Mouse (Mus musculus) gastrocnemius, adult 2 months (tissue): ENCODE results near the gene Slc34a3. TPM values are rescaled to one million over a fixed set of nuclear protein-coding genes. Genes with fewer than 3 reads are reported as not detected.
"Not testable (repeated sequence)": the region's sequence is repeated elsewhere in the genome, so short reads cannot be mapped to it uniquely, and the experiment has no call there.

Experiments
- DNase-seq: peaks from one replicate; pipeline ENCODE4 v3.0.0; 2022
- H3K27ac ChIP-seq: fragments of 200-600 bp; 2 replicates; pipeline ENCODE4 v1.8.1; 2022; ENCODE audit warnings: mild to moderate bottlenecking
- H3K4me3 ChIP-seq: fragments of 200-600 bp; 2 replicates; pipeline ENCODE4 v1.8.1; 2022; ENCODE audit warnings: mild to moderate bottlenecking, moderate library complexity
- CTCF ChIP-seq: fragments of 200-600 bp; IDR thresholded peaks from 2 replicates; pipeline ENCODE4 v1.8.1; 2022; ENCODE audit warnings: antibody characterized with exemption, mild to moderate bottlenecking, moderate library complexity
- intact Hi-C: fragments of 180-260 bp; cut with DNase I; formaldehyde crosslinking; loops from one replicate; pipeline ENCODE4 v1.15.1; 2025
- total RNA-seq, 2 experiments: library from RNA; stranded (reverse); gene quantifications; 2 replicates each; pipeline ENCODE4 v1.2.3; 2021

The Slc34a3 gene
- total RNA-seq, 2 experiments from 2014 or later: not detected

DNA sequence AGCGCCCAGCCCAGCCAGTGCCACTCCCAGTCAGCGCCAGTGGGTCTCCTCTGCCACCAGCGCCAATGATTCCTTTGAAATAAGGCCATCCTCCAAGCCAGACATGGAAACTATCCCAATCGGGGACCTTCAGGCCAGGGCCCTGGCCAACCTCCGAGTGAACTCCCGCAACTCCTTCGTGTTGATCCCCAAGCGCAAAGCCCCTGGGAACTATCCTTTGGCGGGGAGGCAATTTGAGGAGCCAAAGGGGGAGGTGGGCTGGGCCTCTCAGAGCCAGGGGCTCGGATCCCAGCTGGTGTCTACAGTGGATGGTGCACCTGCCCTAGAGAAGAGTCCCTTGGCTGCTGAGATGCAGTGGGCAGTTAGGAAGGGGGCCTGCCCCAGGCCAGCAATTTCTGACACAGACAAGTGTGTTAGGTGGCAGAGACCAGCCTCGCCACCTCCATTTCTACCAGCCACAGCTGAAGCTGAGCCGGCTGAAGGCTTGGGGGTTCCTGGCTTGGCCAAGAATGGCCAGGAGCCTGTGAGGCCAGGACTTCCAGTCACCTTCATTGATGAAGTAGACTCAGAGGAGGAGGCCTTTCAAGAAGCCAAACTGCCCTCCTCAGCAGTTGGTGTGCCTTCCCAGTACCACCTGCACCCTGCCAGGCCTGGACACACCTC is 29.6 kb upstream of the Slc34a3 start:
- Histone ChIP-seq H3K27ac (peak overlapping the region; percentile 85), H3K4me3 (peak overlapping the region; percentile 91)
- intact Hi-C loops: no loop called here
- no peak for DNase-seq
- no peak for TF ChIP-seq CTCF

DNA sequence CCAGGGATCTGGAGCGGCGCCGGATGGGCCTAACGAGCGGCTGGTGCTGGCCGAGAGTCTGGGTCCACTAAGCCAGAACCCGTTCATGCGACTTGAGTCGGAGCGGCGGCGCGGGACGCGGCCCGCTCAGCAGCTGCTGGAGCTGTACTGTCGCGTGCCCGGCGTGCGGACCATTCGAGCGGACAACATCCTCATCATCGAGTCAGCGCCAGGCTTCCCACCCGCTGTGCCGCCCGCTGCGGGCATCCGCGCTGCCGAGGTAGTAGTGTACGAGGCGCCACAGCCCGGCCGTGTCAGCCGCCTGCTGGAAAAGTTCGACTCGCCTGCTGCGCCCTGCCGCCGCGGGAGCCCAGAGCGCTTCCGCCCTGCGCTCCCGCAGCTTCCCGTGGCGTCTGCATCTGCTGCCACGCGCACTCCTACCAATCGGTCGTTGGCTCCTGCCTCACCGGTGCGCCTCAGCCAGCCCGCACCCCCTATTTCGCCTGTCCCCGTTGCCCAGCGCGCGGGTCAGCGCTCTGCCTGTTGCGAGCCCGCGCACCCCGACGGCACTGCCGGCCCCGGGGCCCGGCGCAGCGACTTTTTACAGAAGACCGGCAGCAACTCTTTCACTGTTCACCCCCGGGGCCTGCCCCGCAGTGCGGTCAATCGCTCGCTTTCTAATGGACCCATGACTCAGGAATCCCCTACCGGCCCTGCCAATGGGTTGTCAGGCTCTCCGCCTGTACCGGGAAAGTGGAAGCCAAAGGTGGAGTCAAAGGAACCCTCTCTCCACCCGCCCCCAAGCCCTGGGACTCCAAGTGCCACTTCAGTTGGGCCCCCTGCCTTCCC is 28.8 kb upstream of the Slc34a3 start:
- H3K27ac ChIP-seq: peak overlapping the region; percentile 85
- intact Hi-C loops: no loop called here
- DNase-seq: peak; percentile 55

DNA sequence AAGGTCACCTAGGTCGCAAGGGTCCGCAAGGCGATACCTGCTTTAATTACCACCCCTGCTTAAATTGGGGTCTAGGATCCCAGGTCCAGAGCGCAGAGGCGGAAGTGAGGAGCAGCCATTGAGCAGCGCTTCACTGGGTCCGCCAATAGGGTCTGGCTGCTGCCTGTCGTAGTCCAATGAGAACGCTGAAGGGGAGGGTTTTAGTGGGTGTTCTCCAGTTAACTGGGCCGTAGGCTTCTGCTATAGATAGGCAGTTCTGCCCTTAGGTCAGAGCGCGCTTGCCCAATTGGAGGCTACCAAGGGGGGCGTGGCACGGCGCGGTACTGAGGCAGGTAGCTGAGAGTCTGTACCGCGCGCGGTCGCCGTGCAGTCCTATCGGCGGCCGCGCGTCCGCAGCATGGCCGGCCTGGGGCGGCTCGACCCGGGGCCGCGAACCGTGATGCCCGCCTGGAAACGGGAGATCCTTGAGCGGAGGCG is 28.2 kb upstream of the Slc34a3 start, which contains the start of gene Tprn:
Gene Tprn (plus strand): TSS at position 328 of the 477 bp plus-strand sequence.
- DNase-seq: peak; percentile 97
- intact Hi-C loops: no loop called here
- H3K27ac ChIP-seq: peak within 1 kb of the TSS; percentile 85
- no peak for TF ChIP-seq CTCF
- peak within 1 kb of the TSS; percentile 91 for H3K4me3 ChIP-seq

More for the DNA sequence above, 28.8 kb upstream of the Slc34a3 start:
- H3K4me3 ChIP-seq: peak overlapping the region; percentile 91
- no peak for TF ChIP-seq CTCF

DNA sequence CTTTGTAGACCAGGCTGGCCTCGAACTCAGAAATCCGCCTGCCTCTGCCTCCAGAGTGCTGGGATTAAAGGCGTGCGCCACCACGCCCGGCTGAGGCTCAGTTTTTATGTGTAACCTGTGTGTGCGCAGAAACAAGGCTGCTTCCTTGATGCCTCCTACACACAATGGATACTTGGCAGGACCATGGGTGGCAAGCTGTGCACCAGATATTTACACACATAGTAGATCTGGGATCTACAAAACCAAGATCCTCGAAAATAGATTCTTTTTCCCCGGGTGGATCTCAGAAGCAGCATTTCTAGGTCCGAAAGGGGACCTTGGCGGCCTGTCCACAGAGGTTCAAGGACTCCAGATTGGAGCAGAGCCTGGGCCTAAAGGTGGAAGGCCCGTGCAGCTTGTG is 27.7 kb upstream of the Slc34a3 start:
- Histone ChIP-seq H3K4me3 (peak overlapping the region; percentile 91), H3K27ac (peak overlapping the region; percentile 85)
- DNase-seq: no peak
- intact Hi-C loops: no loop called here
- no peak for TF ChIP-seq CTCF

DNA sequence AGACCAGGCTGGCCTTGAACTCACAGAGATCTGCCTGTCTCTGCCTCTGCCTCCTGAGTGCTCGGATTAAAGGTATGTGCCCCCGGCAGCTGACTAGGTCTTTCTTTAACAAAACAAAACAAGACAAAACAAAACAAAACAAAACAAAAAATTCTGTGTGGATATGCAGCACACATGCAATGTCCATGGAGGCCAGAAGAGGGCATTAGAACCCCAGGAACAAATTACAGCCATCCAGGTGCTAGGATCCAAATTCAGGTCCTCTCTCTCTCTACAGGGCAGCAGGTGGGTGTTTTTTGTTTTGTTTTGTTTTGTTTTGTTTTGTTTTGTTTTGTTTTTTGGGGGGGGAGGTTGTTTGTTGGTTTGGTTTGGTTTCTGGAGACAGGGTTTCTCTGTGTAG is 24.7 kb upstream of the Slc34a3 start:
- Histone ChIP-seq H3K4me3 (no peak overlapping the region), H3K27ac (no peak overlapping the region)
- no peak for DNase-seq
- intact Hi-C loops: loop anchor here (5.0 to 10.0 kb wide), 2 partner anchors 73 to 134 kb away; partner anchors contain the start of gene Man1b1
- TF ChIP-seq CTCF: peak; percentile 65

DNA sequence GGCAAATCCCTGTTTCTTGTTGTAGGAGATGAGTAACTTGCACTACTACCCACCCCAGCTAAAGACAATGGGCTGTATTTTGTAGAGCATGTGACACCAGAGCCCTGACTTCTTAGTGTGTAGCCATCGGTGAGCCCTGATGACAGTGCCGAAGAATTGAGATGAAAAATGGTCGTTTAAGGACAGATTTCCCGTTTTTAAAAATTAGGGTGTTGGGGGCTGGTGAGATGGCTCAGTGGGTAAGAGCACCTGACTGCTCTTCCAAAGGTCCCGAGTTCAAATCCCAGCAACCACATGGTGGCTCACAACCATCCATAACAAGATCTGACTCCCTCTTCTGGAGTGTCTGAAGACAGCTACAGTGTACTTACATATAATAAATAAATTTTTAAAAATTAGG is 23.1 kb upstream of the Slc34a3 start:
- not testable (repeated sequence) for DNase-seq, H3K27ac ChIP-seq, H3K4me3 ChIP-seq
- intact Hi-C loops: loop anchor here (5.0 to 10.0 kb wide), 2 partner anchors 75 to 132 kb away; partner anchors contain the start of gene Man1b1

DNA sequence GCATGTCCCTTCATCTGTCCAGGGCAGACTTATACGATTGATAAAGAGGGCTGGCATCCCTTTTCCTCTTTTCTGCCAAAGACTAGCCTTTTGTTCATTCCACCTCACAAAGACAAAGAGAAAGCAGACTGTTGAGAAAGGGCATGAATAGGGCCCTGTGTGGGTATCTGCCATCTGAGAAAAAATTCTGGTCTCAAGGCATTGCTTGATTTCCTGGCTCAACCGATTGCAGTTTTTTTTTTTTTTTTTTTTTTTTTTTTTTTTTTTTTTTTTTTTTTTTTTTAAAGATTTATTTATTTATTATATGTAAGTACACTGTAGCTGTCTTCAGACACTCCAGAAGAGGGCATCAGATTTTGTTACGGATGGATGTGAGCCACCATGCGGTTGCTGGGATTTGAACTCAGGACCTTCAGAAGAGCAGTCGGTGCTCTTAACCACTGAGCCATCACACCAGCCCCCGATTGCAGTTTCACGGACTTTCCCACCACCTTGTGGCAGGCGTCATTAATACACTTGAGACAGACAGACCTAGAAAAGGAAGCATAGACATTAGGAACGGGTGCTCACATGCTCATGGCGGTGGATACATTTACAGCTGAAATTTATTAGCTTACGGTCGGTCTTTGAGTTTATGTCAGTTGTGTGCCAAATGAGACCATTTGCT is 22.4 kb upstream of the Slc34a3 start:
- not testable (repeated sequence) for DNase-seq
- peak; percentile 36 for TF ChIP-seq CTCF
- Histone ChIP-seq H3K27ac (peak overlapping the region; percentile 97), H3K4me3 (peak overlapping the region; percentile 86)
- intact Hi-C loops: loop anchor here (5.0 to 10.0 kb wide), 2 partner anchors 76 to 132 kb away; partner anchors contain the start of gene Man1b1

DNA sequence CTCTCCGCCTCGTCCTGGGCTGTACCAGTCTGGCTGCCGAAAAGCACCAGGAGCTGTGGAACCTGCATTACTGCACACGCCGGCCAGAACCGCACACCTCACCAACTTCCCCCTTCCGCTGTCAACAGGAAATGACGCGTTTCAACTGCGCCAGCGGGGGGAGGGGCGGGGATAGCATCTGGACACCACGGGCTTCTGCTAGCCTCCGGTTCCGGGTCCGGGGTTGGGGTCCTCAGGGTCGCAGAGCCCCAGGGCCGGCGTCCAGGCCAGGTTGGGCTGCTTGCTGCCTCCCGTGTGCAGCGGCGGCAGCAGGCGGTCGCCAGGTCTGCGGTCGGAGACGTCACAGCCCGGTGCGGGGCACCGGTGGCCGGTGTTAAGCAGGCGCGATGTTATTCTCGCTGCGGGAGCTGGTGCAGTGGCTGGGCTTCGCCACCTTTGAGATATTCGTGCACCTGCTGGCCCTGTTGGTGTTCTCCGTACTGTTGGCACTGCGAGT is 21.2 kb upstream of the Slc34a3 start, which contains the start of gene Tmem203:
Gene Tmem203 (plus strand): TSS at position 156 of the 496 bp plus-strand sequence.
- intact Hi-C loops: loop anchor here (1.0 to 10.0 kb wide), 4 partner anchors 27 to 131 kb away; partner anchors contain the start of gene Man1b1
- DNase-seq: peak; percentile 89
- TF ChIP-seq CTCF: no peak
- Histone ChIP-seq H3K4me3 (peak within 1 kb of the TSS; percentile 86), H3K27ac (peak within 1 kb of the TSS; percentile 97)

DNA sequence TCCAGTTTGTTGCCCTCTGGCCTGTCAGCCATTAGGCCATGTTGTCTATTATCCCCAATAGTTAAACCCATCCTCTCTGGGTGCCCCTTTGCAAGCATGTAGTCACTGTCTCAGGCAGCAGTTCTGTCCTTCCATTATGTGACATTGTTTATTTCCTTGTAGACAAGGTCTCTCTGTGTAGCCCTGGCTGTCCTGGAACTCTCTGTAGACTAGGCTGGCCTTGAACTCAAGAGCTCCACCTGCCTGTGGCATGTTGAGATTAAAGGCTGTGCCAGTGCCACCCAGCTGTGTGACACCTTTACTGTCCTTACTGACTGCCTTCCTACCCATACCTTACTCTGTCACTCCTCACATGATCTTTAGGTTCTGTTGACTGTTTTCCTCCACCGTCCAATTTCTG is 18.2 kb upstream of the Slc34a3 start:
- intact Hi-C loops: loop anchor here (10.0 kb wide), 1 partner anchor 128 kb away; no protein-coding TSS in a partner anchor
- TF ChIP-seq CTCF: peak; percentile 38
- Histone ChIP-seq H3K27ac (no peak overlapping the region), H3K4me3 (no peak overlapping the region)
- no peak for DNase-seq

DNA sequence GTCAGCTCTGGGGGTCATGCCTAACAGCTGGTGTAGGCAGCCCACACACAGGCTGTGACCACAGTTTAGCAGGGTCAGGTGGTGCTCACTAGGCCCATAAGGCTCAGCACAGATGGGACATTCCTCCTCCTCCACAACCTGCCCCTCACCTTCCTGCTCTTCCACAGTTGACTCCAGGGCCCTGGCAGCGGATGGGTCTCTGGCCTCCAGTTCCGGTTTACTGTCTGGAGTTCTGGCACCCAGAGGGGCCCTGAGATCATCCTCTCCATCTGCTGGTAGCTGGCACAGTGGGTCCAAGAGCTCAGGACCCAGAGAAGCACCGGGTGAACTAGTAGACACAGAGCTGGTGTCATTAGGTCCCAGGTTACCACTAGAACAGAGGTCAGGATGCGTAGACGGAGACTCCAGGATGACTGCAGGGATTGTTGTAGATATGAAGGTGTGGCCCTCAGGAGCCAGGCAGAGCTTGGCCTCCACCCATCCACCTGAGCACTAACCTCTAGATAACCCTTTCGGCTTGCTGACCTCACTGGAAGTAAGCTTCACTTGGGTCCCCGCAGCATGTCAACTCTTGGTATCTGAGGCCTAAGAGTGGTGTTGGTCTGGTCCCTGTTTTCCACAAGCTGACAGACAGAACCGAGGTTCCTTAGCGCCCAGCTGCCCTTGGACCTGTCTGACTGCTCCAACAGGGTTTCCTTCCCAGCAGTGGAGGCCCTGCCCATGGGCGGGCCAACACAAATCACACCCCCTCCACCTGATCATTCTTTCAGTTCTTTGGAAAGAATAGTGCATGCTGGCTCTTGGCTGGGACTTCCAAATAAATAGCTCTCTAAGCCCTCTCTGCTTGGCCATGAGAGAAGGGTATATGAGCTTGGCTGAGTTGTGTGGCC is 12.3 kb upstream of the Slc34a3 start, which contains the start of gene AL732309.1:
Gene AL732309.1 (minus strand): TSS at position 681 of the 890 bp plus-strand sequence.
- no peak for TF ChIP-seq CTCF

DNA sequence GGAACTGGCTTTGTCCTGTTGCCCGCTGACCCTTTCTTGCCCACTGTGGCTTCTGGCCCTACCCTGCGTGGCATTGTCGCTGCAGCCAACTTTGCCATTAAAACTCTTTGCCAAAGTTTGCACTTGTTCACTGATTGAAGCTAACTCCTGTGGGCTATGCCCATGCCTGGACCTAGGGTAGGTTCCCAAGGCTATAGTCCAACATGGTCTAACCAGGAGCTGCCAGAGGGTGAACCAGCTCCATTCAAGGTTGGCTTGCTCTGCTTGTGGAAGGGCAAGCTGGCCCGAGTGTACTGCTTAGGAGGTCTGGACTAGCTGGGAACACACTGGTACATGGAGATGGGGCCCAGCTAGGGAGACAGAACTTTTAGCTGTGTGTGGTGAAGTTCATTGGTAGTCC is 10.0 kb upstream of the Slc34a3 start:
- TF ChIP-seq CTCF: no peak
- no peak for DNase-seq
- H3K27ac ChIP-seq: no peak overlapping the region
- H3K4me3 ChIP-seq: no peak overlapping the region
- intact Hi-C loops: no loop called here

More for the DNA sequence above, 12.3 kb upstream of the Slc34a3 start, which contains the start of gene AL732309.1:
- no peak within 1 kb of the TSS for H3K4me3 ChIP-seq
- DNase-seq: no peak
- intact Hi-C loops: no loop called here
- H3K27ac ChIP-seq: no peak within 1 kb of the TSS
